Mouse (Mus musculus): ENCODE results near the gene Mtfr1l. TPM values are rescaled to one million over a fixed set of nuclear protein-coding genes. Genes with fewer than 3 reads are reported as not detected.

The Mtfr1l gene
- polyA plus RNA-seq, 1 experiment from 2014 or later, result 125 TPM

DNA sequence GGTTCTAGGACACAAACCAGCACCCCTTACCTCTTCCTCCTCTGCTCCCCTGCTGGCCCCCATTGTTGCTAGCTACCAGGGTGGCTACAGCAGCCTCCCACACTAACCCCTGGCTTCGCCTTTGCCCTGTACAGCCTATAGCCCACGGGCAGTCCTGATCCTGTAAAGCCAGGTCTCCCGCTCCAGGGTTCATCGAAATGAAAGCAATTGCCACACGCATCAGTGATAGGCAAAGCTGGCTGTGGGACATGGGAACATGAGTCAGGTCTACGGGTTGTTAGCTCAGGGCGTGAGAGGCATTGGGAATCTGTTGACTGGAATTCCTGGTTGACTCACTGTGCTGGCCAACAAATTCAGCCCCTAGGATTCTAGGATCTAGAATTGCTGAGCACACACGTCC is 52.7 kb downstream of the Mtfr1l start:
- no peak for TF ChIP-seq CTCF (IDR thresholded peaks at IDR 0.05; ENCODE audit: low read depth)
- no peaks in the 10 kb centered on the region for H3K4me1 ChIP-seq (ENCODE audit: insufficient read depth)
- ATAC-seq (ENCODE audit: insufficient read depth) (no peak), DNase-seq (no peak)
- 69% methylated on average over 8 of the region's 8 CpGs for WGBS
- H3K4me3 ChIP-seq (ENCODE audit: low read depth, low read length), result no peak overlapping the region
- H3K4me2 ChIP-seq, result no peak overlapping the region
- no peak overlapping the region for H3K27ac ChIP-seq (ENCODE audit: low read depth)
- no peaks in the 10 kb centered on the region for H3K36me3 ChIP-seq (ENCODE audit: insufficient read depth)
- 0 out of 2 replicates have a peak, but pooled peaks cover 4% of the 10 kb centered on the region for H3K27me3 ChIP-seq (ENCODE audit: insufficient read depth, low read length)
- no peaks in the 10 kb centered on the region for H3K9me3 ChIP-seq (ENCODE audit: low read depth, low read length)
- H3K9ac ChIP-seq, result no peak overlapping the region

DNA sequence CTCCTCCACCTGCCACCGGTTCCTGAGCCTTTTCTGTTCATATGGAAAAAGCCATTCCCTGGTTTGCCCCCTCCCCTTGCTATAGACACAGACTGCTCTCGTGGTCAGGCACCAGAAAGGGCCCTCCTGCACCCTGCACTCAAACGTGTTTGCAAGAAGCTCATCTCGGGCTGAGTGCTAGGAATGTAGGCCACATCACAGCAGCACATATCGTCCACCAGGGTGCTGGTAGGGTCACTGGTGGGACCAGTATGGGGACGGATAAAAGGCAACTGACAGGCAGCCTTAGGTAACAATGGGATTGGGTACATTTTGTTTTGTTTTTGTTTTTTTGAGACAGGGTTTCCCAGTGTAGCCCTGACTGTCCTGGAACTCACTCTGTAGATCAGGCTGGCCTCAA is 53.9 kb downstream of the Mtfr1l start:
- H3K9ac ChIP-seq, result no peak overlapping the region
- H3K4me2 ChIP-seq, result no peak overlapping the region
- no peak overlapping the region for H3K27ac ChIP-seq (ENCODE audit: low read depth)
- no peaks in the 10 kb centered on the region for H3K4me1 ChIP-seq (ENCODE audit: insufficient read depth)
- no peak for TF ChIP-seq CTCF (IDR thresholded peaks at IDR 0.05; ENCODE audit: low read depth)
- WGBS, result 39% methylated on average over 6 of the region's 6 CpGs
- 0 out of 2 replicates have a peak, but pooled peaks cover 4% of the 10 kb centered on the region for H3K27me3 ChIP-seq (ENCODE audit: insufficient read depth, low read length)
- no peak for DNase-seq
- no peak for ATAC-seq (ENCODE audit: insufficient read depth)
- peaks cover 7% of the 10 kb centered on the region; the same call in 1 of the 2 replicates for H3K36me3 ChIP-seq (ENCODE audit: insufficient read depth)
- no peak overlapping the region for H3K4me3 ChIP-seq (ENCODE audit: low read depth, low read length)
- no peaks in the 10 kb centered on the region for H3K9me3 ChIP-seq (ENCODE audit: low read depth, low read length)

DNA sequence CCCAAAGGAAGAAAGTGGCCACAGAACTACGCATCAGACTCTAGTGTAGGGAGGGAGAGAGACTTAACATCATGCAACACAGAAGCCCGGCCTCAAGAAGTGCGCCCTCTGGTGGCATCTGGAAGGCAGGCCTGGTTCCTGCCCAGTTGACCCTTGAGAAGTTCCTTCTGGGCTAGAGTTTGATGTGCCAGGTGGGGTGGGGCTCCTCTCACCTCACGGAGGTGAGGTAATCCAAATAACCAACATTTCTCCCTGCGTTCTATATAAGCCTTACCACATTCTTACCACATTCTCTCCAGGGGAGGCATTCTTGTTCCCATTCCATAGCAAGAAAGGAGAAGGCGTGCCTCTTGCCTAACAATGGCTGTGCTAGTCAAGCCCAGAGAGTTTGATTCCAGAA is 54.3 kb downstream of the Mtfr1l start:
- Histone ChIP-seq H3K4me1 (ENCODE audit: insufficient read depth) (no peaks in the 10 kb centered on the region), H3K27me3 (ENCODE audit: insufficient read depth, low read length) (0 out of 2 replicates have a peak, but pooled peaks cover 4% of the 10 kb centered on the region), H3K4me2 (no peak overlapping the region), H3K9ac (no peak overlapping the region), H3K9me3 (ENCODE audit: low read depth, low read length) (no peaks in the 10 kb centered on the region), H3K36me3 (ENCODE audit: insufficient read depth) (peaks cover 11% of the 10 kb centered on the region; the same call in 1 of the 2 replicates), H3K4me3 (ENCODE audit: low read depth, low read length) (no peak overlapping the region), H3K27ac (ENCODE audit: low read depth) (no peak overlapping the region)
- 19% methylated on average over 6 of the region's 6 CpGs for WGBS
- ATAC-seq (ENCODE audit: insufficient read depth) (no peak), DNase-seq (peak; percentile 84)
- peak; percentile 88 for TF ChIP-seq CTCF (IDR thresholded peaks at IDR 0.05; ENCODE audit: low read depth)

DNA sequence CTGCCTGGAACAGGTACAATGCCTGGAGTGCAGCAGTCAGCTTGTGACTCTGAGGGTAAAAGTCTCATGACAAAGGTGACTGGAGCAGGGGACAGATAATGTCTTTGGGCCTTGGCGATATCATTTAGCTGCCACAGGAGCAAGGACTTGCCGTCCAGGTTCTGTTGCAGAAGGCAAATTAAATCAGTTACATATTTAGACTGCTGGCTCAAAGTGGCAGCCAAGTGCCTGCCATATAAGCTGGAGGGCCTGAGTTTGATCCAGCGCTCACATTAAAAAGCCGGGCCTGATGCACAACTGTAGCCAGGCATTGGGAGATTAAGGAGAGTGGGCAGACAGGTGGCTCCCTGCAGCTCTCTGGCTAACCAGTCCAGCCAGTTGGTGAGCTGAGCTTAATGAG is 55.3 kb downstream of the Mtfr1l start:
- H3K27ac ChIP-seq (ENCODE audit: low read depth), result no peak overlapping the region
- H3K9ac ChIP-seq, result no peak overlapping the region
- H3K36me3 ChIP-seq (ENCODE audit: insufficient read depth), result peaks cover 21% of the 10 kb centered on the region
- no peaks in the 10 kb centered on the region for H3K4me1 ChIP-seq (ENCODE audit: insufficient read depth)
- 79% methylated on average over 4 of the region's 4 CpGs for WGBS
- DNase-seq (no peak), ATAC-seq (ENCODE audit: insufficient read depth) (no peak)
- no peak overlapping the region for H3K4me2 ChIP-seq
- H3K4me3 ChIP-seq (ENCODE audit: low read depth, low read length), result no peak overlapping the region
- no peaks in the 10 kb centered on the region for H3K9me3 ChIP-seq (ENCODE audit: low read depth, low read length)
- 0 out of 2 replicates have a peak, but pooled peaks cover 4% of the 10 kb centered on the region for H3K27me3 ChIP-seq (ENCODE audit: insufficient read depth, low read length)
- TF ChIP-seq CTCF (IDR thresholded peaks at IDR 0.05; ENCODE audit: low read depth), result no peak

DNA sequence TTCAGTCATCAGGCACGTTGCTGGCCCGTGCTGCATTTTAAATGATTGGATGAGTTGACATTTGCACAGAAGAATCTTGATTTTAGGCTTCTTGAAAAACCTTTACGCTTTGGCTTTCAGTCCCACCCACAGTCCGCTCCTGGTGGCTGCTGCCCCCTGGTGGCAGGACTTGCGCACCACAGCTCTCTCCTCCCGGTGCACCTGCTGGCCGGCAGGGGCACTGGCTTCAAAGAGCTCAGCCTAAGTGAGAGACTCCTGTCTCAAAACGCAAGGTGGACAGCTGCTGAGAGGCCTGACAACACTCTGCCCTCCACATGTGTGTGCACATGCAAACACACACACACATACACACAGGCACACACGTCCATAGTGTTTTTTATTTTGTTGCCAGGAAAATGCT is 57.2 kb downstream of the Mtfr1l start:
- TF ChIP-seq CTCF (IDR thresholded peaks at IDR 0.05; ENCODE audit: low read depth), result peak; percentile 100
- peak; percentile 48 for ATAC-seq (ENCODE audit: insufficient read depth)
- 5% methylated on average over 9 of the region's 9 CpGs for WGBS

DNA sequence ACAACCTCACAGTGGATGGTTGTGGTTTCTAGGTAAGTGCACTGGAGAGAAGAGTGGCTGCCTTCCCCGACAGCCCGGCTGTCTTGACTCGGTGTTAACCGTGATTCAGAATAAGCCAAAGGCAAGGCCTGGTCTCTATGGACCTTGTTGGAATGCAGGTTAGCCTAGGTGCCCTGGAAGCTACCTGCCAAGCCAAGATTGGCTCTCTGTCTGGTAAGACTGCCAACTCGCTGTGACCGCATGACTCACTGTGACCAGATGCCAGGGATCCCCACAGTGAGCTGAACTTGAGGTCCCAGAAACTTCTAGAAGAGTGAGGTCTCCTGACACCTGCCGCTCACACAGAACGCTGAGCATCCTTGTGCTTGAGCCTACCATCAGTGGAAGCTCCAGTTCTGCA is 58.3 kb downstream of the Mtfr1l start:
- H3K9me3 ChIP-seq (ENCODE audit: low read depth, low read length), result no peaks in the 10 kb centered on the region
- no peak overlapping the region for H3K27ac ChIP-seq (ENCODE audit: low read depth)
- peaks cover 47% of the 10 kb centered on the region for H3K36me3 ChIP-seq (ENCODE audit: insufficient read depth)
- no peak for ATAC-seq (ENCODE audit: insufficient read depth)
- no peak overlapping the region for H3K4me3 ChIP-seq (ENCODE audit: low read depth, low read length)
- H3K4me2 ChIP-seq, result no peak overlapping the region
- no peak for DNase-seq
- H3K27me3 ChIP-seq (ENCODE audit: insufficient read depth, low read length), result no peaks in the 10 kb centered on the region
- no peak overlapping the region for H3K9ac ChIP-seq
- H3K4me1 ChIP-seq (ENCODE audit: insufficient read depth), result no peaks in the 10 kb centered on the region
- TF ChIP-seq CTCF (IDR thresholded peaks at IDR 0.05; ENCODE audit: low read depth), result no peak
- 87% methylated on average over 8 of the region's 8 CpGs for WGBS

More for the DNA sequence above, 57.2 kb downstream of the Mtfr1l start:
- no peaks in the 10 kb centered on the region for H3K9me3 ChIP-seq (ENCODE audit: low read depth, low read length)
- peaks cover 35% of the 10 kb centered on the region for H3K36me3 ChIP-seq (ENCODE audit: insufficient read depth)
- no peak overlapping the region for H3K27ac ChIP-seq (ENCODE audit: low read depth)
- peak; percentile 91 for DNase-seq
- H3K27me3 ChIP-seq (ENCODE audit: insufficient read depth, low read length), result 0 out of 2 replicates have a peak, but pooled peaks cover 2% of the 10 kb centered on the region
- H3K9ac ChIP-seq, result no peak overlapping the region
- no peak overlapping the region for H3K4me3 ChIP-seq (ENCODE audit: low read depth, low read length)
- H3K4me2 ChIP-seq, result no peak overlapping the region
- H3K4me1 ChIP-seq (ENCODE audit: insufficient read depth), result no peaks in the 10 kb centered on the region

Small RNA genes lying within 50 kb of the gene (microRNA-seq; reads per million reads assigned to microRNA genes)
- not detected for gene Mir6403 (ENCODE audit: borderline number of aligned reads)

Other genes starting within 250 kb of the Mtfr1l start
- gene Pdik1l, start 247.5 kb downstream of the Mtfr1l start, polyA plus RNA-seq (2014; fragmentation: Nextera tagmentation; extraction: Ambion mirVana), result 21.2 and 21.4 TPM in 2 replicates
- gene Trim63, start 220.3 kb downstream of the Mtfr1l start, polyA plus RNA-seq (2014; fragmentation: Nextera tagmentation; extraction: Ambion mirVana), result 0.28 TPM in 1 of 2 replicates, not detected in the other
- 0.05 TPM in 1 of 2 replicates, not detected in the other for gene Slc30a2, start 192.2 kb downstream of the Mtfr1l start, polyA plus RNA-seq (2014; fragmentation: Nextera tagmentation; extraction: Ambion mirVana)
- 2.9 and 3.7 TPM in 2 replicates for gene Extl1, start 151.5 kb downstream of the Mtfr1l start, polyA plus RNA-seq (2014; fragmentation: Nextera tagmentation; extraction: Ambion mirVana)
- gene Pafah2, start 139.1 kb downstream of the Mtfr1l start, polyA plus RNA-seq (2014; fragmentation: Nextera tagmentation; extraction: Ambion mirVana), result 10.5 and 12.2 TPM in 2 replicates
- gene Stmn1, start 67.1 kb downstream of the Mtfr1l start, polyA plus RNA-seq (2014; fragmentation: Nextera tagmentation; extraction: Ambion mirVana), result 1,723 and 1,772 TPM in 2 replicates
- 1.1 TPM in 2 replicates for gene Paqr7, start 38.7 kb downstream of the Mtfr1l start, polyA plus RNA-seq (2014; fragmentation: Nextera tagmentation; extraction: Ambion mirVana)
- gene Aunip, start 24.4 kb downstream of the Mtfr1l start, polyA plus RNA-seq (2014; fragmentation: Nextera tagmentation; extraction: Ambion mirVana), result 9.6 and 10.7 TPM in 2 replicates
- gene Selenon, start 16.8 kb upstream of the Mtfr1l start, polyA plus RNA-seq (2014; fragmentation: Nextera tagmentation; extraction: Ambion mirVana), result 49.5 and 62.0 TPM in 2 replicates
- gene Man1c1, start 168.9 kb upstream of the Mtfr1l start, polyA plus RNA-seq (2014; fragmentation: Nextera tagmentation; extraction: Ambion mirVana), result 3.3 and 4.3 TPM in 2 replicates
- 21.2 and 22.2 TPM in 2 replicates for gene Ldlrap1, start 232.6 kb upstream of the Mtfr1l start, polyA plus RNA-seq (2014; fragmentation: Nextera tagmentation; extraction: Ambion mirVana)